Mouse (Mus musculus): Measurements from ENCODE around the gene Ostf1. TPM values are rescaled to one million over a fixed set of nuclear protein-coding genes. Genes with fewer than 3 reads are reported as not detected.

Ostf1 gene
- polyA plus RNA-seq, 1 experiment from 2014 or later: 72.9 TPM

DNA sequence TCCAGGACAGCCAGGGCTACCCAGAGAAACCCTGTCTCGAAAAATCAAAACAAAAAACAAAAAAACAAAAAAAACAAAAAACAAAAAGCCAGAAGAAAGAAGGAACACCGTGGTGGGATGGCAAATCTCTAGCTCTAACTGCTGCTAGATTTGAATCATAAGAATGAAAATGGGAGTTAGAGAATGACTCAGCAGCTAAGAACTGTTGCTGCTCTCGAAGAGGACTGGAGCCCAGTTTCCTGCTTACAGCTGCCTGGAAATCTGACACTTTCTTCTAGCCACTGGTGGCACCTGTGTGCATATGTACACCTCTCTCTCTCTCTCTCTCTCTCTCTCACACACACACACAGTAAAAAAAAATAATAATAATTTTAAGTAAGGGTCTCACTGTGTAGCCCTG, 14.8 kb upstream of the Ostf1 start:
- H3K4me3 ChIP-seq (ENCODE audit: low read depth, low read length): no peak overlapping the region
- ATAC-seq (ENCODE audit: insufficient read depth) (no peak), DNase-seq (no peak)
- no peak overlapping the region for H3K4me2 ChIP-seq
- no peak overlapping the region for H3K27ac ChIP-seq (ENCODE audit: low read depth)
- no peaks in the 10 kb centered on the region for H3K9me3 ChIP-seq (ENCODE audit: low read depth, low read length)
- 69% methylated on average over 3 of the region's 3 CpGs for WGBS
- no peaks in the 10 kb centered on the region for H3K36me3 ChIP-seq (ENCODE audit: insufficient read depth)
- H3K27me3 ChIP-seq (ENCODE audit: insufficient read depth, low read length): no peaks in the 10 kb centered on the region
- H3K4me1 ChIP-seq (ENCODE audit: insufficient read depth): no peaks in the 10 kb centered on the region
- no peak overlapping the region for H3K9ac ChIP-seq
- no peak for TF ChIP-seq CTCF (IDR thresholded peaks at IDR 0.05; ENCODE audit: low read depth)

DNA sequence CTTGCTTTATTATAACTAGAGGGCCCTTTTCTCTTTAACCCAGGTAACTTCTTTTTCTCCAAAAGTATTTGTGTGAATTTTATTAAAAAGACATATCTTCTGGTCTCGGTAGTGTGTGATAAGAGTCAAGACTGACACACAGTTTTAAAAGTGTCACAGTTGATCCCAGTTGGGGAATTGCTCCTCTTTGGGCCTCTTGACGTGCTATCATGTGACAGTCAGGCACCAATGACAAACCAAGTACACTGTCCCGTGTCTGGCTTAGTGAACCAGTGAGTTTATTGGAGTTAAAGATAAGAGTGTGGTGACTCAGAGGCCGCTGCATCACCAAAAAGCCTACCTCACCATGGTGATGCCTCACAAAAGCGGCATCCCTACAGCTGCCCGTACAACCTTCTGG, 12.5 kb upstream of the Ostf1 start:
- Histone ChIP-seq H3K36me3 (ENCODE audit: insufficient read depth) (no peaks in the 10 kb centered on the region), H3K27me3 (ENCODE audit: insufficient read depth, low read length) (no peaks in the 10 kb centered on the region), H3K4me1 (ENCODE audit: insufficient read depth) (no peaks in the 10 kb centered on the region), H3K4me3 (ENCODE audit: low read depth, low read length) (no peak overlapping the region), H3K27ac (ENCODE audit: low read depth) (no peak overlapping the region), H3K9me3 (ENCODE audit: low read depth, low read length) (no peaks in the 10 kb centered on the region), H3K4me2 (no peak overlapping the region), H3K9ac (no peak overlapping the region)
- ATAC-seq (ENCODE audit: insufficient read depth) (no peak), DNase-seq (no peak)
- 66% methylated on average over 6 of the region's 6 CpGs for WGBS
- no peak for TF ChIP-seq CTCF (IDR thresholded peaks at IDR 0.05; ENCODE audit: low read depth)

DNA sequence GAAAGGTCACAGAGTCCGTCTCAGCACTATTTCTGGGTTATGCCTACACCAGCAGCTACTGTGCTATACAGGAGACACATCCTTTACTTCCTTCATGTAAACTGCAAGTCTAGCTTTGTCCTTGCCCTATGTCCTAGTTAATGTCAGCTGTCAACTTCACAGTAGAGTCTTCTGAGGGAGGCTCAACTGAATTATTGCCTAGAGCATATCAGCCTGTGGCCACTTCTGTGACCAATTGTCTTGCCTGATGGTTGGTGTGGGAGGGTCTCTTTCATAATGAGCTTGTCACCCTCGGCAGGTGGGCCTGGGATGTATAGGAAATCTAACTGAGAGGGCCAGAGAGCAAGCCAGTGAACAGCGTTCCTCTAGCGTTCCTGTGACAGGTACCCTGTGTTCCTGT, 11.8 kb upstream of the Ostf1 start:
- Histone ChIP-seq H3K4me3 (ENCODE audit: low read depth, low read length) (no peak overlapping the region), H3K27me3 (ENCODE audit: insufficient read depth, low read length) (no peaks in the 10 kb centered on the region), H3K9ac (no peak overlapping the region), H3K36me3 (ENCODE audit: insufficient read depth) (no peaks in the 10 kb centered on the region), H3K4me1 (ENCODE audit: insufficient read depth) (no peaks in the 10 kb centered on the region), H3K4me2 (no peak overlapping the region), H3K27ac (ENCODE audit: low read depth) (no peak overlapping the region), H3K9me3 (ENCODE audit: low read depth, low read length) (no peaks in the 10 kb centered on the region)
- no peak for TF ChIP-seq CTCF (IDR thresholded peaks at IDR 0.05; ENCODE audit: low read depth)
- 46% methylated on average over 4 of the region's 4 CpGs for WGBS
- no peak for DNase-seq
- ATAC-seq (ENCODE audit: insufficient read depth): no peak

DNA sequence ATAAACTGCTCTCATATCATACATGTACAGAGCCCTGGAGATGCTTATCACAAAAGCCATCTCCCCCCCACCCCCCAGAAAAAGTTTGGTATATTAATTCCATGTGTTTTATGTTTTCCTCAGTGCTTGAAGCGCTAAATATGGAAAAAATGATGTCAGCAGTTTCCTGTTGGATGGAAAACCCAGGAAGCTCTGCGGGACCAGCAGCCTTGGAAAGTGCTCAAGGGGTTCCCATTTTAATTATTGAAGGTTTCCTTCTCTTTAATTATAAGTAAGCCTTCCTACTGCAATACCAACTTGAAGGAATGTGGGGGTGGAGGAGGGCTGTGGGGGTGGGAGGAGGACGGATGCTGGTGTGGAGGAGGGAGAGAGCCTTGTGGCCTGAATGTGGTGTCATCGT, 9.4 kb upstream of the Ostf1 start:
- Histone ChIP-seq H3K4me2 (no peak overlapping the region), H3K27ac (ENCODE audit: low read depth) (no peak overlapping the region), H3K27me3 (ENCODE audit: insufficient read depth, low read length) (no peaks in the 10 kb centered on the region), H3K4me1 (ENCODE audit: insufficient read depth) (no peaks in the 10 kb centered on the region), H3K9me3 (ENCODE audit: low read depth, low read length) (no peaks in the 10 kb centered on the region), H3K9ac (no peak overlapping the region), H3K36me3 (ENCODE audit: insufficient read depth) (no peaks in the 10 kb centered on the region), H3K4me3 (ENCODE audit: low read depth, low read length) (no peak overlapping the region)
- 61% methylated on average over 4 of the region's 4 CpGs for WGBS
- ATAC-seq (ENCODE audit: insufficient read depth) (no peak), DNase-seq (no peak)
- no peak for TF ChIP-seq CTCF (IDR thresholded peaks at IDR 0.05; ENCODE audit: low read depth)

DNA sequence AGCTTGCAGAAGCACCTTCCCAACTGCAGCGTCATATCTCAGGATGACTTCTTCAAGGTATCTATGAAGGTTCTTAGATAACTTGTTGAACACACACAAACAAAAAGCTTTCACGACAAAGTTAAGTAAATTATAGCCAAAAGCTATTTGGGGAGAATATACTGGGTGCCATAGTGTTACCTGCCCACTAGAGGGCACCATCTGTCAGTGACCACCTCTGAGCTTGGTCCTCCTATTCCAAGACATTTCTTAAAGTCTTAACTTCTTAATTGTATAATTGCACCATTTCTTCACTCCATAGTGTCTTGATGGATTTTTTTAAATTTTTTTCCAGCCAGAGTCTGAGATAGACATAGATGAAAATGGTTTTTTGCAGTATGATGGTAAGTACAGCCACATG, 7.9 kb upstream of the Ostf1 start:
- no peaks in the 10 kb centered on the region for H3K4me1 ChIP-seq (ENCODE audit: insufficient read depth)
- no peak overlapping the region for H3K9ac ChIP-seq
- no peak overlapping the region for H3K4me2 ChIP-seq
- H3K27ac ChIP-seq (ENCODE audit: low read depth): no peak overlapping the region
- H3K4me3 ChIP-seq (ENCODE audit: low read depth, low read length): no peak overlapping the region
- TF ChIP-seq CTCF (IDR thresholded peaks at IDR 0.05; ENCODE audit: low read depth): peak; percentile 63
- no peak for ATAC-seq (ENCODE audit: insufficient read depth)
- WGBS: 28% methylated on average over 2 of the region's 2 CpGs
- no peaks in the 10 kb centered on the region for H3K27me3 ChIP-seq (ENCODE audit: insufficient read depth, low read length)
- no peaks in the 10 kb centered on the region for H3K9me3 ChIP-seq (ENCODE audit: low read depth, low read length)
- DNase-seq: peak; percentile 44
- H3K36me3 ChIP-seq (ENCODE audit: insufficient read depth): no peaks in the 10 kb centered on the region

DNA sequence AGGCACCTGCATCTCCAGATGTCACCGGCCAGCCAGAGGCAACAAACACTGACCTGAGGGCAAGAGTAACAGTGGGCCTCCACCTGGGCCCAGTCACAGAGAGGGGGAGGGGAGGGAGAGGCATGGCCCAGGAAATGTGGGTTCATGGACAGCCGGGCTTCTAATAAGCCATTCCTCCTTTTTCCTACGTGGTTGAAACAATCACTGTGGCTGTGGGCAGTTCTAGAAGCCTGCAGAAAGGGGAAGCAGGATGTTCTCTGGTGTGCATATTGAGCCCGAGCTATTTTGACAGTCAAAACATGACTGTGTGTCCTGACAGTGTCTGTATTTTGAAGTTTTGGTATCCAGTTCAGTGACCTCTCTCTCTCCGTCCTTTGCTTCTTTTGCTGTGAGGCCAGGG, 7.3 kb upstream of the Ostf1 start:
- H3K9me3 ChIP-seq (ENCODE audit: low read depth, low read length): no peaks in the 10 kb centered on the region
- no peaks in the 10 kb centered on the region for H3K36me3 ChIP-seq (ENCODE audit: insufficient read depth)
- H3K27ac ChIP-seq (ENCODE audit: low read depth): no peak overlapping the region
- DNase-seq: no peak
- H3K4me3 ChIP-seq (ENCODE audit: low read depth, low read length): no peak overlapping the region
- WGBS: 56% methylated on average over 5 of the region's 5 CpGs
- H3K4me2 ChIP-seq: no peak overlapping the region
- TF ChIP-seq CTCF (IDR thresholded peaks at IDR 0.05; ENCODE audit: low read depth): no peak
- H3K27me3 ChIP-seq (ENCODE audit: insufficient read depth, low read length): no peaks in the 10 kb centered on the region
- no peak overlapping the region for H3K9ac ChIP-seq
- ATAC-seq (ENCODE audit: insufficient read depth): no peak
- no peaks in the 10 kb centered on the region for H3K4me1 ChIP-seq (ENCODE audit: insufficient read depth)

DNA sequence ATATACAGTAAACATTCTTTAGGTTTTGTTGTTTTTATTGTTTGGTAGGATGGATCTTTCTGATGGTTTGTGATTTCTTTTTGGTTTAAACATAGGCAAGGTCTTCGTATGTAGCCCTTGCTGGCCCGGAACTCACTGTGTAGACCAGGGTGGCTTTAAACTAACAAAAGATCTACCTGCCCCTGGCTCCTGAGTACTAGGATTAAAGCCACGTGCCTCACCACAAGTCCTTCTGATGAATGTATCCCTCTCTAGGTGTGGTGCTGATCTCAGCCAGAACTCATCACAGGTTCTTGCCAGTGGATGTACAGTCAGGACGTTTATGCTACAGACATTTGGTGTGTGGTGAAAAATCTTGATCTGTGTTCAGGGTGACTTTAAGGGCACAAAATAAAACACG, 6.3 kb upstream of the Ostf1 start:
- Histone ChIP-seq H3K9me3 (ENCODE audit: low read depth, low read length) (no peaks in the 10 kb centered on the region), H3K9ac (no peak overlapping the region), H3K27me3 (ENCODE audit: insufficient read depth, low read length) (no peaks in the 10 kb centered on the region), H3K4me2 (no peak overlapping the region), H3K36me3 (ENCODE audit: insufficient read depth) (no peaks in the 10 kb centered on the region), H3K4me1 (ENCODE audit: insufficient read depth) (no peaks in the 10 kb centered on the region), H3K4me3 (ENCODE audit: low read depth, low read length) (no peak overlapping the region), H3K27ac (ENCODE audit: low read depth) (no peak overlapping the region)
- DNase-seq (no peak), ATAC-seq (ENCODE audit: insufficient read depth) (no peak)
- TF ChIP-seq CTCF (IDR thresholded peaks at IDR 0.05; ENCODE audit: low read depth): no peak
- 76% methylated on average over 5 of the region's 5 CpGs for WGBS

Measured in lung, embryonic 14.5 days (tissue).